ENCODE assay signal across 21 mouse cellular contexts in the genomic region with DNA sequence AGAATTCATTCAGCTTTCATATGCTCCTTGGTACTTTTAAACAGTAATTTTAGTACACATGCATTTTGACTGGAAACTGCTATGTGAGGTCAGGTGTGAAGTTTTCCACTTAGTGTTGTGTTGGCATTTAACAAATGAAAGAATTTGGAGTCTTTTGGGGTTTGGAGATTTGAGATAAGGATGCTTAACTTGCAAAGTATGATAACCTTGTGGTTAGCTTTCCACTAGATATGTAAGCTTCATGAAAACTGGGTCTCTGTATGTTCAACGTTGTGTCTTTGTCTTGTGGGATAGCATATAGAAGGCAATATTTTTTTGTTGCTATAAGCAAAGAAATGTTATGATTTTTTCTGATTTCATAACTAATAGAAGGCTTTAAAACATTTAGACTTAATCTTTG.
DNase-seq lines count a peak whose midpoint lies in the region; ATAC-seq and TF ChIP-seq lines count a peak whose summit lies in the region.
"Had no signal": no experiment of that assay in that cellular context is flagged by ENCODE, and none has a peak within 500 bp of the region (broad histone marks: within the 10 kb centered on the region; RNA-seq: fewer than 3 reads in every experiment).

No protein-coding gene starts in this region.

- peak; percentile 51; the same call in 1 of the 2 replicates for ATAC-seq in G1E (ENCODE audit: extremely low read depth, insufficient number of reproducible peaks, low FRiP score, poor library complexity, severe bottlenecking)
- no peak for ATAC-seq in frontal cortex, adult (ENCODE audit: low TSS enrichment)
- ATAC-seq: activated CD4-positive, CD25-positive, alpha-beta regulatory T cell, adult 4 months; CD4-positive, CD25-positive, alpha-beta regulatory T cell, adult 4 months; forebrain, embryonic 13.5 days; forebrain, embryonic 16.5 days; Patski had no signal

- no peak overlapping the region for H3K4me3 ChIP-seq in G1E (ENCODE audit: low read depth, low read length)
- H3K4me3 ChIP-seq: embryonic facial prominence, embryonic 10.5 days; embryonic facial prominence, embryonic 12.5 days; forebrain, embryonic 13.5 days had no signal

- H3K4me1 ChIP-seq in G1E (ENCODE audit: insufficient read depth, low read depth, low read length), result peaks cover 11% of the 10 kb centered on the region
- H3K4me1 ChIP-seq: embryonic facial prominence, embryonic 10.5 days; embryonic facial prominence, embryonic 12.5 days had no signal

- peaks cover 27% of the 10 kb centered on the region for H3K36me3 ChIP-seq in G1E (replicated peaks)
- H3K36me3 ChIP-seq: embryonic facial prominence, embryonic 10.5 days; embryonic facial prominence, embryonic 12.5 days had no signal

- no peak for TF ChIP-seq CTCF in G1E (IDR thresholded peaks at IDR 0.05; ENCODE audit: low read depth, low read length)

- DNase-seq in 416B (ENCODE audit: low read depth) (peak; percentile 46), G1E (ENCODE audit: low spot score) (no peak)
- peak; percentile 9 for DNase-seq in induced T-regulatory cell, adult 2 months (ENCODE audit: low read depth)
- no peak for DNase-seq in embryo, embryonic 9.5 days (ENCODE audit: extremely low spot score)
- DNase-seq: adrenal gland, adult 8-10 months; adrenal gland, postnatal 14 days; adrenal gland, postnatal 36 days; cerebellum, adult 11-12 months; cerebellum, adult 2 months; cerebellum, adult 9-10 months; cerebellum, postnatal 25 days; embryo, embryonic 11 days had no signal

- no peaks in the 10 kb centered on the region for H3K9me3 ChIP-seq in G1E (replicated peaks)
- H3K9me3 ChIP-seq: embryonic facial prominence, embryonic 10.5 days; embryonic facial prominence, embryonic 12.5 days; forebrain, embryonic 13.5 days had no signal

- no peaks in the 10 kb centered on the region for H3K27me3 ChIP-seq in G1E (ENCODE audit: insufficient read depth, low read length)
- H3K27me3 ChIP-seq: CH12.LX; embryonic facial prominence, embryonic 12.5 days; forebrain, embryonic 13.5 days; Patski had no signal

Comparison
In these comparisons a context has a peak if more than half of its experiments do, and no peak if none do; other contexts are left out.
1. DNase-seq: peak in 416B (single experiment) and induced T-regulatory cell, adult 2 months (single experiment); none in G1E (single experiment) and embryo, embryonic 9.5 days (single experiment).